Mouse (Mus musculus): ENCODE results near the gene Il34.
"Not testable (repeated sequence)": the region's sequence is repeated elsewhere in the genome, so short reads cannot be mapped to it uniquely, and the experiment has no call there.

The Il34 gene

GRCm38 (mm10) chr8:110810481-110811065 lies 4.8 kb upstream of the Il34 start:
- DNase-seq = peak; percentile 61

- DNase-seq = peak; percentile 96
These were observed 4.1 kb upstream of the Il34 start for GRCm38 (mm10) chr8:110809831-110810230.

- peak; percentile 97 for DNase-seq
These were observed 3.1 kb upstream of the Il34 start for GRCm38 (mm10) chr8:110808495-110809472.

- no peak for DNase-seq
These were observed 422 bp upstream of the Il34 start for GRCm38 (mm10) chr8:110806146-110806545.

GRCm38 (mm10) chr8:110804825-110805514 lies 754 bp downstream of the Il34 start:
- no peak for DNase-seq

GRCm38 (mm10) chr8:110803856-110804255 lies 1.9 kb downstream of the Il34 start:
- no peak for DNase-seq

- DNase-seq = no peak
These were observed 2.7 kb downstream of the Il34 start for GRCm38 (mm10) chr8:110802988-110803387.

- DNase-seq = no peak
These were observed 8.6 kb downstream of the Il34 start for GRCm38 (mm10) chr8:110797086-110797485.

GRCm38 (mm10) chr8:110794363-110794965 lies 11.3 kb downstream of the Il34 start:
- peak; percentile 94 for DNase-seq

- DNase-seq = no peak
These were observed 11.8 kb downstream of the Il34 start for GRCm38 (mm10) chr8:110793936-110794335.

GRCm38 (mm10) chr8:110793511-110793910 lies 12.2 kb downstream of the Il34 start:
- no peak for DNase-seq

- no peak for DNase-seq
These were observed 13.0 kb downstream of the Il34 start for GRCm38 (mm10) chr8:110792574-110793200.

- no peak for DNase-seq
These were observed 14.6 kb downstream of the Il34 start for GRCm38 (mm10) chr8:110791164-110791563.

GRCm38 (mm10) chr8:110790270-110790669 lies 15.5 kb downstream of the Il34 start:
- peak; percentile 93 for DNase-seq

GRCm38 (mm10) chr8:110789571-110789970 lies 16.2 kb downstream of the Il34 start:
- DNase-seq = no peak

GRCm38 (mm10) chr8:110788981-110789380 lies 16.7 kb downstream of the Il34 start:
- peak; percentile 94 for DNase-seq

GRCm38 (mm10) chr8:110787411-110787954 lies 18.2 kb downstream of the Il34 start:
- DNase-seq = no peak

- DNase-seq = no peak
These were observed 18.8 kb downstream of the Il34 start for GRCm38 (mm10) chr8:110786934-110787333.

GRCm38 (mm10) chr8:110786501-110786900 lies 19.2 kb downstream of the Il34 start:
- DNase-seq = not testable (repeated sequence)

- no peak for DNase-seq
These were observed 20.4 kb downstream of the Il34 start for GRCm38 (mm10) chr8:110785366-110785765.

GRCm38 (mm10) chr8:110779924-110780718 lies 25.6 kb downstream of the Il34 start:
- no peak for DNase-seq

Measured in heart, adult 11 months (tissue).